Mouse (Mus musculus) kidney, adult 2 months (tissue): Measurements from ENCODE around the gene Scg5. TPM values are rescaled to one million over a fixed set of nuclear protein-coding genes. Genes with fewer than 3 reads are reported as not detected.

Source experiments
- DNase-seq: peaks from one replicate; pipeline ENCODE4 v3.0.0; 2021
- H3K27ac ChIP-seq: fragments of 200-500 bp; 2 replicates; pipeline ENCODE4 v1.5.1; 2012; ENCODE audit warnings: low read depth, low read length, control low read depth, inconsistent platforms; ENCODE audit not compliant: insufficient read depth
- H3K27me3 ChIP-seq: fragments of 200-500 bp; replicated peaks from 2 replicates; pipeline ENCODE4 v1.6.1; 2012; ENCODE audit warnings: mild to moderate bottlenecking, moderate library complexity, low read length, inconsistent platforms; ENCODE audit not compliant: control insufficient read depth, insufficient read depth
- H3K36me3 ChIP-seq: fragments of 200-500 bp; 2 replicates; pipeline ENCODE4 v1.6.1; 2012; ENCODE audit warnings: mild to moderate bottlenecking, moderate library complexity, low read length, inconsistent platforms; ENCODE audit not compliant: control insufficient read depth, insufficient read depth
- H3K4me1 ChIP-seq: fragments of 200-500 bp; 2 replicates; pipeline ENCODE4 v1.6.1; 2011; ENCODE audit warnings: low read length; ENCODE audit not compliant: control insufficient read depth, insufficient read depth
- H3K4me3 ChIP-seq: fragments of 200-500 bp; 2 replicates; pipeline ENCODE4 v1.5.1; 2011; ENCODE audit warnings: mild to moderate bottlenecking, low read depth, low read length, control low read depth; ENCODE audit not compliant: insufficient read depth
- CTCF ChIP-seq: fragments of 200-500 bp; conservative IDR thresholded peaks from 2 replicates; pipeline ENCODE4 v1.5.1; 2011; ENCODE audit warnings: low read depth, mild to moderate bottlenecking, control low read depth, low read length, moderate library complexity, mixed read lengths; ENCODE audit not compliant: insufficient read depth, insufficient read length
- POLR2A ChIP-seq: fragments of 200-500 bp; IDR thresholded peaks from one replicate; pipeline ENCODE4 v1.6.1; 2011; ENCODE audit warnings: low read depth, low read length, control low read depth
- WGBS: fragments of 180-500 bp; shearing (Covaris S2); methylation state at CpG from one replicate; pipeline ENCODE4 v1.1.7; 2018; 5-methylcytosine and 5-hydroxymethylcytosine counted together
- polyA plus RNA-seq: library from polyadenylated mRNA; depleted of rRNA; stranded (reverse); fragments of >200 nt; gene quantifications from 2 replicates; pipeline ENCODE4 v1.2.3, GENCODE M21; 2012

The Scg5 gene
- polyA plus RNA-seq, 1 experiment: 7.9 TPM

- DNase-seq: no peak
- no peaks in the 10 kb centered on the region for H3K27me3 ChIP-seq
- 86% methylated on average over 8 of the region's 8 CpGs for WGBS
- H3K4me1 ChIP-seq: 0 out of 2 replicates have a peak, but pooled peaks cover 3% of the 10 kb centered on the region
- H3K36me3 ChIP-seq: no peaks in the 10 kb centered on the region
- H3K27ac ChIP-seq: no peak overlapping the region
- no peak overlapping the region for H3K4me3 ChIP-seq
- TF ChIP-seq POLR2A (no peak), CTCF (no peak)
These were observed 60.2 kb downstream of the Scg5 start for GRCm38 (mm10) chr2:113768541-113769303.

- Histone ChIP-seq H3K27ac (no peak overlapping the region), H3K4me1 (0 out of 2 replicates have a peak, but pooled peaks cover 3% of the 10 kb centered on the region), H3K4me3 (no peak overlapping the region), H3K36me3 (no peaks in the 10 kb centered on the region), H3K27me3 (no peaks in the 10 kb centered on the region)
- peak; percentile 42 for DNase-seq
- TF ChIP-seq CTCF (no peak), POLR2A (no peak)
- 12% methylated on average over 1 of the region's 1 CpGs for WGBS
These were observed 63.0 kb downstream of the Scg5 start for GRCm38 (mm10) chr2:113765885-113766284.

GRCm38 (mm10) chr2:113764968-113765367 is 64.0 kb downstream of the Scg5 start:
- no peak overlapping the region for H3K4me3 ChIP-seq
- DNase-seq: no peak
- H3K27ac ChIP-seq: no peak overlapping the region
- TF ChIP-seq CTCF (no peak), POLR2A (no peak)
- H3K27me3 ChIP-seq: no peaks in the 10 kb centered on the region
- no peaks in the 10 kb centered on the region for H3K36me3 ChIP-seq
- H3K4me1 ChIP-seq: 0 out of 2 replicates have a peak, but pooled peaks cover 3% of the 10 kb centered on the region
- WGBS: 84% methylated on average over 5 of the region's 5 CpGs

GRCm38 (mm10) chr2:113758311-113759161 is 70.4 kb downstream of the Scg5 start, which contains the start of gene Grem1:
Gene Grem1 (minus strand): TSS chr2:113758646.
- Histone ChIP-seq H3K27ac (no peak within 1 kb of the TSS), H3K27me3 (no peaks in the 10 kb centered on the region; the same call in 1 of the 2 replicates), H3K4me3 (no peak within 1 kb of the TSS), H3K4me1 (no peaks in the 10 kb centered on the region), H3K36me3 (no peaks in the 10 kb centered on the region)
- TF ChIP-seq POLR2A (no peak), CTCF (no peak)
- no peak for DNase-seq
- under 1% methylated on average over 64 of the region's 64 CpGs for WGBS

GRCm38 (mm10) chr2:113757525-113758310 is 71.2 kb downstream of the Scg5 start:
- H3K4me3 ChIP-seq: no peak overlapping the region
- H3K27me3 ChIP-seq: no peaks in the 10 kb centered on the region; the same call in 1 of the 2 replicates
- H3K27ac ChIP-seq: no peak overlapping the region
- 2% methylated on average over 47 of the region's 47 CpGs for WGBS
- TF ChIP-seq CTCF (no peak), POLR2A (no peak)
- H3K4me1 ChIP-seq: no peaks in the 10 kb centered on the region
- DNase-seq: peak; percentile 3
- no peaks in the 10 kb centered on the region for H3K36me3 ChIP-seq

GRCm38 (mm10) chr2:113756924-113757524 is 71.9 kb downstream of the Scg5 start:
- no peak overlapping the region for H3K27ac ChIP-seq
- no peaks in the 10 kb centered on the region; the same call in 1 of the 2 replicates for H3K27me3 ChIP-seq
- H3K4me3 ChIP-seq: no peak overlapping the region
- DNase-seq: no peak
- no peak for TF ChIP-seq CTCF
- TF ChIP-seq POLR2A: no peak
- H3K36me3 ChIP-seq: no peaks in the 10 kb centered on the region
- H3K4me1 ChIP-seq: no peaks in the 10 kb centered on the region
- 6% methylated on average over 12 of the region's 12 CpGs for WGBS
